Comparison of ENCODE assay signal across 9 mouse cellular contexts in genomic region chr2:180657394-180658013, GRCm38 (mm10). TPM values are rescaled to one million over a fixed set of nuclear protein-coding genes. Genes with fewer than 3 reads are reported as not detected.
DNase-seq lines count a peak whose midpoint lies in the region; ATAC-seq and TF ChIP-seq lines count a peak whose summit lies in the region.
"Had no signal": no experiment of that assay in that cellular context is flagged by ENCODE, and none has a peak within 500 bp of the region (broad histone marks: within the 10 kb centered on the region; RNA-seq: fewer than 3 reads in every experiment).

No protein-coding gene starts in this region.

- H3K27me3 ChIP-seq in embryonic facial prominence, embryonic 10.5 days (replicated peaks; ENCODE audit: low read depth, poor library complexity, severe bottlenecking): no peaks in the 10 kb centered on the region; the same call in 1 of the 2 replicates
- no peaks in the 10 kb centered on the region for H3K27me3 ChIP-seq in heart, adult 2 months (ENCODE audit: control insufficient read depth, insufficient read depth, low read length)
- H3K27me3 ChIP-seq in liver, embryonic 13.5 days: no peaks in the 10 kb centered on the region
- no peaks in the 10 kb centered on the region for H3K27me3 ChIP-seq in neural tube, embryonic 12.5 days (replicated peaks)
- no peaks in the 10 kb centered on the region for H3K27me3 ChIP-seq in testis, adult 2 months (ENCODE audit: control insufficient read depth, insufficient read depth, low read length)
- H3K27me3 ChIP-seq: heart, embryonic 15.5 days had no signal

- peak; percentile 58 for ATAC-seq in liver, embryonic 13.5 days (ENCODE audit: low read depth)
- peak; percentile 39; the same call in 1 of the 2 replicates for ATAC-seq in neural tube, embryonic 12.5 days (ENCODE audit: low FRiP score, low read depth)

- intact Hi-C loops in heart, adult 2 months (cut with DNase I): loop anchor here (1.0 kb wide), 1 partner anchor 88 kb away; no protein-coding TSS in a partner anchor

- no peaks in the 10 kb centered on the region for H3K9me3 ChIP-seq in embryonic facial prominence, embryonic 10.5 days
- no peaks in the 10 kb centered on the region for H3K9me3 ChIP-seq in liver, embryonic 13.5 days (replicated peaks)
- H3K9me3 ChIP-seq in neural tube, embryonic 12.5 days: no peaks in the 10 kb centered on the region
- H3K9me3 ChIP-seq: heart, embryonic 15.5 days had no signal

- H3K36me3 ChIP-seq in embryonic facial prominence, embryonic 10.5 days (replicated peaks): peaks cover 24% of the 10 kb centered on the region
- no peaks in the 10 kb centered on the region for H3K36me3 ChIP-seq in heart, adult 2 months (ENCODE audit: control insufficient read depth, insufficient read depth, low read length)
- H3K36me3 ChIP-seq in liver, embryonic 13.5 days: peaks cover 22% of the 10 kb centered on the region
- H3K36me3 ChIP-seq in neural tube, embryonic 12.5 days: peaks cover 17% of the 10 kb centered on the region
- H3K36me3 ChIP-seq in testis, adult 2 months (ENCODE audit: control insufficient read depth, insufficient read depth, low read length): no peaks in the 10 kb centered on the region

- H3K4me2 ChIP-seq in liver, embryonic 13.5 days: no peak overlapping the region
- H3K4me2 ChIP-seq in neural tube, embryonic 12.5 days (replicated peaks): no peak overlapping the region
- H3K4me2 ChIP-seq: heart, embryonic 15.5 days had no signal

- H3K9ac ChIP-seq in heart, adult 2 months (ENCODE audit: low read depth, low read length): no peak overlapping the region
- no peak overlapping the region for H3K9ac ChIP-seq in liver, embryonic 13.5 days
- H3K9ac ChIP-seq in neural tube, embryonic 12.5 days: no peak overlapping the region
- H3K9ac ChIP-seq: heart, embryonic 15.5 days had no signal

- no peak for TF ChIP-seq POLR2A in heart, adult 2 months (IDR thresholded peaks at IDR 0.05; ENCODE audit: insufficient read depth, low read depth, low read length)
- no peak for TF ChIP-seq POLR2A in testis, adult 2 months (IDR thresholded peaks at IDR 0.05; ENCODE audit: control insufficient read depth, low read depth, low read length)

- no peaks in the 10 kb centered on the region for H3K79me2 ChIP-seq in heart, adult 2 months (replicated peaks; ENCODE audit: control insufficient read depth, insufficient read depth, low read length)

- WGBS in embryonic facial prominence, embryonic 10.5 days: 76% methylated on average over 4 of the region's 4 CpGs
- WGBS in heart, adult 2 months: 69% methylated on average over 4 of the region's 4 CpGs
- 72% methylated on average over 4 of the region's 4 CpGs for WGBS in liver, embryonic 13.5 days (ENCODE audit: insufficient replicate concordance)
- WGBS in neural tube, embryonic 12.5 days: 70% methylated on average over 4 of the region's 4 CpGs

- no peak overlapping the region for H3K4me3 ChIP-seq in embryonic facial prominence, embryonic 10.5 days
- no peak overlapping the region for H3K4me3 ChIP-seq in heart, adult 2 months
- no peak overlapping the region for H3K4me3 ChIP-seq in liver, embryonic 13.5 days (replicated peaks)
- H3K4me3 ChIP-seq in neural tube, embryonic 12.5 days: no peak overlapping the region
- no peak overlapping the region for H3K4me3 ChIP-seq in testis, adult 2 months (ENCODE audit: control insufficient read depth, low read depth, low read length)
- H3K4me3 ChIP-seq: heart, embryonic 15.5 days had no signal

- TF ChIP-seq EP300 in heart, adult 2 months (IDR thresholded peaks at IDR 0.05; ENCODE audit: insufficient read depth, low read depth, low read length): peak; percentile 53; the same call in 1 of the 2 replicates

- H3K4me1 ChIP-seq in embryonic facial prominence, embryonic 10.5 days: peaks cover 19% of the 10 kb centered on the region
- no peaks in the 10 kb centered on the region for H3K4me1 ChIP-seq in heart, adult 2 months (ENCODE audit: control insufficient read depth, insufficient read depth, low read length)
- peaks cover 10% of the 10 kb centered on the region; the same call in 1 of the 2 replicates for H3K4me1 ChIP-seq in liver, embryonic 13.5 days (replicated peaks)
- peaks cover 17% of the 10 kb centered on the region for H3K4me1 ChIP-seq in neural tube, embryonic 12.5 days
- H3K4me1 ChIP-seq in testis, adult 2 months (ENCODE audit: control insufficient read depth, insufficient read depth, low read length): peaks cover 9% of the 10 kb centered on the region

- DNase-seq in CD4-positive, CD25-positive, alpha-beta regulatory T cell, adult 2 months (ENCODE audit: low read depth, low spot score): peak; percentile 89
- DNase-seq in adrenal gland, adult 8-10 months: peak; percentile 43
- peak; percentile 72 for DNase-seq in embryonic facial prominence, embryonic 10.5 days (ENCODE audit: low spot score)
- peak; percentile 65 to 67 for DNase-seq in heart, adult 2 months
- DNase-seq in kidney, postnatal 14 days: peak; percentile 81
- peak; percentile 34 for DNase-seq in liver, embryonic 13.5 days

- peak; percentile 94 for TF ChIP-seq CTCF in heart, adult 2 months (IDR thresholded peaks at IDR 0.05)
- TF ChIP-seq CTCF in testis, adult 2 months (IDR thresholded peaks at IDR 0.05; ENCODE audit: control insufficient read depth, insufficient read depth, insufficient replicate concordance, low read depth, low read length): peak; percentile 53; the same call in 1 of the 2 replicates

- H3K27ac ChIP-seq in embryonic facial prominence, embryonic 10.5 days (replicated peaks): no peak overlapping the region
- no peak overlapping the region for H3K27ac ChIP-seq in heart, adult 2 months
- H3K27ac ChIP-seq in liver, embryonic 13.5 days: no peak overlapping the region
- H3K27ac ChIP-seq in neural tube, embryonic 12.5 days: no peak overlapping the region
- H3K27ac ChIP-seq in testis, adult 2 months (ENCODE audit: control insufficient read depth, insufficient read depth, low read depth, low read length): no peak overlapping the region
- H3K27ac ChIP-seq: heart, embryonic 15.5 days had no signal

RNA-seq across cellular contexts. Expression of gene Tcfl5, which starts 15.0 kb away (rescaled TPM):
- not detected for total RNA-seq in adrenal gland, adult 8-10 months (2022)
- 0.11 and 0.18 TPM in 2 replicates for polyA plus RNA-seq in embryonic facial prominence, embryonic 10.5 days (2016; fragmentation: Nextera tagmentation; extraction: Ambion mirVana)
- not detected for total RNA-seq in heart, adult 2 months (2021)
- 0.12 and 0.18 TPM in 2 replicates for polyA plus RNA-seq in heart, adult 2 months (2012; rRNA removed)
- not detected in 2 replicates for polyA plus RNA-seq in liver, embryonic 13.5 days (2015; fragmentation: Nextera tagmentation; extraction: Ambion mirVana)
- 0.23 and 0.55 TPM in 2 replicates for polyA plus RNA-seq in neural tube, embryonic 12.5 days (2016; fragmentation: Nextera tagmentation; extraction: Ambion mirVana)
- polyA plus RNA-seq in testis, adult 2 months (2012; rRNA removed): 177 and 192 TPM in 2 replicates

RNA-seq across cellular contexts. Expression of gene Dido1, which starts 52.3 kb away (rescaled TPM):
- total RNA-seq in adrenal gland, adult 8-10 months (2022): 10 to 100 TPM; 41.3 to 60.8 (median 49.4) TPM
- polyA plus RNA-seq in embryonic facial prominence, embryonic 10.5 days (2016; fragmentation: Nextera tagmentation; extraction: Ambion mirVana): 33.1 and 34.3 TPM in 2 replicates
- total RNA-seq in heart, adult 2 months (2021): 10 to 100 TPM; 30.7 to 30.8 TPM
- polyA plus RNA-seq in heart, adult 2 months (2012; rRNA removed): 8.6 and 13.8 TPM in 2 replicates
- polyA plus RNA-seq in liver, embryonic 13.5 days (2015; fragmentation: Nextera tagmentation; extraction: Ambion mirVana): 10.1 and 12.7 TPM in 2 replicates
- polyA plus RNA-seq in neural tube, embryonic 12.5 days (2016; fragmentation: Nextera tagmentation; extraction: Ambion mirVana): 32.0 and 33.6 TPM in 2 replicates
- polyA plus RNA-seq in testis, adult 2 months (2012; rRNA removed): 24.1 and 26.6 TPM in 2 replicates

RNA-seq across cellular contexts. Expression of gene Gid8, which starts 52.4 kb away (rescaled TPM):
- 10 to 100 TPM; 58.4 to 65.5 (median 64.0) TPM for total RNA-seq in adrenal gland, adult 8-10 months (2022)
- polyA plus RNA-seq in embryonic facial prominence, embryonic 10.5 days (2016; fragmentation: Nextera tagmentation; extraction: Ambion mirVana): 46.7 and 51.7 TPM in 2 replicates
- 10 to 100 TPM; 59.3 to 61.3 TPM for total RNA-seq in heart, adult 2 months (2021)
- polyA plus RNA-seq in heart, adult 2 months (2012; rRNA removed): 38.9 and 70.7 TPM in 2 replicates
- polyA plus RNA-seq in liver, embryonic 13.5 days (2015; fragmentation: Nextera tagmentation; extraction: Ambion mirVana): 116 and 126 TPM in 2 replicates
- polyA plus RNA-seq in neural tube, embryonic 12.5 days (2016; fragmentation: Nextera tagmentation; extraction: Ambion mirVana): 53.8 and 56.8 TPM in 2 replicates
- 29.3 and 30.9 TPM in 2 replicates for polyA plus RNA-seq in testis, adult 2 months (2012; rRNA removed)

RNA-seq across cellular contexts. Expression of gene Col9a3, which starts 59.9 kb away (rescaled TPM):
- under 1 TPM in 3 of 4 experiments, not detected in 1; 0.22 to 0.40 (median 0.35) TPM for total RNA-seq in adrenal gland, adult 8-10 months (2022)
- 12.2 and 12.3 TPM in 2 replicates for polyA plus RNA-seq in embryonic facial prominence, embryonic 10.5 days (2016; fragmentation: Nextera tagmentation; extraction: Ambion mirVana)
- total RNA-seq in heart, adult 2 months (2021): under 1 TPM in 1 of 2 experiments, not detected in 1; 0.29 TPM
- 0.29 and 0.57 TPM in 2 replicates for polyA plus RNA-seq in heart, adult 2 months (2012; rRNA removed)
- 1.5 and 2.1 TPM in 2 replicates for polyA plus RNA-seq in liver, embryonic 13.5 days (2015; fragmentation: Nextera tagmentation; extraction: Ambion mirVana)
- 52.2 and 56.5 TPM in 2 replicates for polyA plus RNA-seq in neural tube, embryonic 12.5 days (2016; fragmentation: Nextera tagmentation; extraction: Ambion mirVana)
- polyA plus RNA-seq in testis, adult 2 months (2012; rRNA removed): 23.2 and 25.2 TPM in 2 replicates

Comparison
In these comparisons a context has a peak if more than half of its experiments do, and no peak if none do; other contexts are left out.
1. DNase-seq: peak in every context shown above with its lines; median percentile 89 in CD4-positive, CD25-positive, alpha-beta regulatory T cell, adult 2 months; 81 in kidney, postnatal 14 days; 72 in embryonic facial prominence, embryonic 10.5 days; 66 in heart, adult 2 months; 43 in adrenal gland, adult 8-10 months; 34 in liver, embryonic 13.5 days.
2. RNA of gene Tcfl5, which starts 15.0 kb away (polyA plus RNA-seq): 177 to 192 TPM in testis, adult 2 months; 0.23 to 0.55 TPM in neural tube, embryonic 12.5 days, 0.12 to 0.18 TPM in heart, adult 2 months, 0.11 to 0.18 TPM in embryonic facial prominence, embryonic 10.5 days and not detected in liver, embryonic 13.5 days; every median in the first group is over 100 times any median in the second.